Mouse (Mus musculus): Measurements from ENCODE around the gene Itpk1. TPM values are rescaled to one million over a fixed set of nuclear protein-coding genes. Genes with fewer than 3 reads are reported as not detected.

The Itpk1 gene
- total and polyA plus RNA-seq, 3 experiments: 7.9 to 11.6 (median 9.5) TPM

- Histone ChIP-seq H3K27ac (no peak overlapping the region), H3K4me3 (no peak overlapping the region), H3K9ac (ENCODE audit: low read depth, low read length) (no peak overlapping the region), H3K4me1 (ENCODE audit: control insufficient read depth, insufficient read depth, low read length) (no peaks in the 10 kb centered on the region; the same call in 1 of the 2 replicates), H3K79me2 (replicated peaks; ENCODE audit: control insufficient read depth, insufficient read depth, low read length) (no peaks in the 10 kb centered on the region), H3K27me3 (ENCODE audit: control insufficient read depth, insufficient read depth, low read length) (no peaks in the 10 kb centered on the region), H3K36me3 (ENCODE audit: control insufficient read depth, insufficient read depth, low read length) (no peaks in the 10 kb centered on the region)
- WGBS: 81% methylated on average over 18 of the region's 18 CpGs
- DNase-seq: no peak
- TF ChIP-seq CTCF (IDR thresholded peaks at IDR 0.05) (no peak), POLR2A (IDR thresholded peaks at IDR 0.05; ENCODE audit: insufficient read depth, low read depth, low read length) (no peak), EP300 (IDR thresholded peaks at IDR 0.05; ENCODE audit: insufficient read depth, low read depth, low read length) (no peak)
- intact Hi-C loops (cut with DNase I): no loop called here
Observed at GRCm38 (mm10) chr12:102695369-102696239, 9.1 kb downstream of the Itpk1 start.

- WGBS: 84% methylated on average over 6 of the region's 7 CpGs
Observed at GRCm38 (mm10) chr12:102691761-102692160, 13.0 kb downstream of the Itpk1 start.

GRCm38 (mm10) chr12:102691180-102691579 lies 13.6 kb downstream of the Itpk1 start:
- intact Hi-C loops (cut with DNase I): no loop called here

More at GRCm38 (mm10) chr12:102691761-102692160, 13.0 kb downstream of the Itpk1 start:
- TF ChIP-seq EP300 (IDR thresholded peaks at IDR 0.05; ENCODE audit: insufficient read depth, low read depth, low read length): no peak
- TF ChIP-seq CTCF (IDR thresholded peaks at IDR 0.05): no peak
- TF ChIP-seq POLR2A (IDR thresholded peaks at IDR 0.05; ENCODE audit: insufficient read depth, low read depth, low read length): no peak
- H3K27ac ChIP-seq: no peak overlapping the region
- no peaks in the 10 kb centered on the region for H3K79me2 ChIP-seq (replicated peaks; ENCODE audit: control insufficient read depth, insufficient read depth, low read length)
- no peaks in the 10 kb centered on the region for H3K27me3 ChIP-seq (ENCODE audit: control insufficient read depth, insufficient read depth, low read length)
- no peaks in the 10 kb centered on the region; the same call in 1 of the 2 replicates for H3K4me1 ChIP-seq (ENCODE audit: control insufficient read depth, insufficient read depth, low read length)
- H3K36me3 ChIP-seq (ENCODE audit: control insufficient read depth, insufficient read depth, low read length): no peaks in the 10 kb centered on the region
- H3K4me3 ChIP-seq: no peak overlapping the region
- intact Hi-C loops (cut with DNase I): no loop called here
- no peak for DNase-seq
- no peak overlapping the region for H3K9ac ChIP-seq (ENCODE audit: low read depth, low read length)

GRCm38 (mm10) chr12:102689773-102690563 lies 14.8 kb downstream of the Itpk1 start:
- Histone ChIP-seq H3K4me1 (ENCODE audit: control insufficient read depth, insufficient read depth, low read length) (no peaks in the 10 kb centered on the region), H3K4me3 (no peak overlapping the region), H3K36me3 (ENCODE audit: control insufficient read depth, insufficient read depth, low read length) (no peaks in the 10 kb centered on the region), H3K27ac (no peak overlapping the region), H3K27me3 (ENCODE audit: control insufficient read depth, insufficient read depth, low read length) (no peaks in the 10 kb centered on the region), H3K79me2 (replicated peaks; ENCODE audit: control insufficient read depth, insufficient read depth, low read length) (no peaks in the 10 kb centered on the region), H3K9ac (ENCODE audit: low read depth, low read length) (no peak overlapping the region)
- no peak for TF ChIP-seq CTCF (IDR thresholded peaks at IDR 0.05)
- TF ChIP-seq EP300 (IDR thresholded peaks at IDR 0.05; ENCODE audit: insufficient read depth, low read depth, low read length): no peak
- no peak for TF ChIP-seq POLR2A (IDR thresholded peaks at IDR 0.05; ENCODE audit: insufficient read depth, low read depth, low read length)
- WGBS: 76% methylated on average over 15 of the region's 15 CpGs
- intact Hi-C loops (cut with DNase I): no loop called here
- peak in 1 of 2 experiments; percentile 49 for DNase-seq

More at GRCm38 (mm10) chr12:102691180-102691579, 13.6 kb downstream of the Itpk1 start:
- TF ChIP-seq POLR2A (IDR thresholded peaks at IDR 0.05; ENCODE audit: insufficient read depth, low read depth, low read length): no peak
- no peak for TF ChIP-seq CTCF (IDR thresholded peaks at IDR 0.05)
- no peak for TF ChIP-seq EP300 (IDR thresholded peaks at IDR 0.05; ENCODE audit: insufficient read depth, low read depth, low read length)
- Histone ChIP-seq H3K4me3 (no peak overlapping the region), H3K27ac (no peak overlapping the region; the same call in 1 of the 2 replicates), H3K9ac (ENCODE audit: low read depth, low read length) (no peak overlapping the region; the same call in 1 of the 2 replicates), H3K79me2 (replicated peaks; ENCODE audit: control insufficient read depth, insufficient read depth, low read length) (no peaks in the 10 kb centered on the region), H3K36me3 (ENCODE audit: control insufficient read depth, insufficient read depth, low read length) (no peaks in the 10 kb centered on the region), H3K27me3 (ENCODE audit: control insufficient read depth, insufficient read depth, low read length) (no peaks in the 10 kb centered on the region), H3K4me1 (ENCODE audit: control insufficient read depth, insufficient read depth, low read length) (no peaks in the 10 kb centered on the region; the same call in 1 of the 2 replicates)
- 53% methylated on average over 11 of the region's 11 CpGs for WGBS
- peak in 1 of 2 experiments; percentile 48 for DNase-seq

- no peak for TF ChIP-seq EP300 (IDR thresholded peaks at IDR 0.05; ENCODE audit: insufficient read depth, low read depth, low read length)
- TF ChIP-seq CTCF (IDR thresholded peaks at IDR 0.05): no peak
- TF ChIP-seq POLR2A (IDR thresholded peaks at IDR 0.05; ENCODE audit: insufficient read depth, low read depth, low read length): no peak
- H3K9ac ChIP-seq (ENCODE audit: low read depth, low read length): no peak overlapping the region
- H3K27me3 ChIP-seq (ENCODE audit: control insufficient read depth, insufficient read depth, low read length): no peaks in the 10 kb centered on the region
- H3K36me3 ChIP-seq (ENCODE audit: control insufficient read depth, insufficient read depth, low read length): no peaks in the 10 kb centered on the region
- H3K4me1 ChIP-seq (ENCODE audit: control insufficient read depth, insufficient read depth, low read length): peaks cover 6% of the 10 kb centered on the region; the same call in 1 of the 2 replicates
- no peaks in the 10 kb centered on the region for H3K79me2 ChIP-seq (replicated peaks; ENCODE audit: control insufficient read depth, insufficient read depth, low read length)
- intact Hi-C loops (cut with DNase I): no loop called here
- H3K4me3 ChIP-seq: no peak overlapping the region
- 93% methylated on average over 5 of the region's 5 CpGs for WGBS
- H3K27ac ChIP-seq: no peak overlapping the region
- DNase-seq: no peak
Observed at GRCm38 (mm10) chr12:102686321-102686720, 18.4 kb downstream of the Itpk1 start.
